Mouse (Mus musculus) hindbrain, embryonic 15.5 days (tissue): ENCODE data around the gene Trpt1. TPM values are rescaled to one million over a fixed set of nuclear protein-coding genes. Genes with fewer than 3 reads are reported as not detected.

Experiments
- ATAC-seq: fragments of 200-750 bp; cut with Nextera tagmentation; 2 replicates; pipeline ENCODE4 v1.8.0; 2017; ENCODE audit warnings: low read depth, moderate number of reproducible peaks, moderate TSS enrichment; ENCODE audit not compliant: low FRiP score
- H3K27ac ChIP-seq: fragments of 300-500 bp; sonication (generic); replicated peaks from 2 replicates; pipeline ENCODE4 v1.5.1; 2015; ENCODE audit warnings: mild to moderate bottlenecking, inconsistent platforms
- H3K27me3 ChIP-seq: fragments of 300-500 bp; sonication (generic); 2 replicates; pipeline ENCODE4 v1.6.1; 2015; ENCODE audit warnings: control low read depth, inconsistent platforms
- H3K36me3 ChIP-seq: fragments of 300-500 bp; sonication (generic); 2 replicates; pipeline ENCODE4 v1.6.1; 2015; ENCODE audit warnings: control low read depth, inconsistent platforms
- H3K4me1 ChIP-seq: fragments of 300-500 bp; sonication (generic); replicated peaks from 2 replicates; pipeline ENCODE4 v1.6.1; 2015; ENCODE audit warnings: control low read depth, inconsistent platforms
- H3K4me2 ChIP-seq: fragments of 300-500 bp; sonication (generic); 2 replicates; pipeline ENCODE4 v1.6.1; 2015; ENCODE audit warnings: moderate library complexity, mild to moderate bottlenecking, inconsistent platforms
- H3K4me3 ChIP-seq: fragments of 300-500 bp; sonication (generic); 2 replicates; pipeline ENCODE4 v1.5.1; 2015; ENCODE audit warnings: mild to moderate bottlenecking, inconsistent platforms
- H3K9ac ChIP-seq: fragments of 300-500 bp; sonication (generic); 2 replicates; pipeline ENCODE4 v1.6.1; 2015; ENCODE audit warnings: inconsistent platforms
- H3K9me3 ChIP-seq: fragments of 300-500 bp; sonication (generic); 2 replicates; pipeline ENCODE4 v1.6.1; 2016; ENCODE audit warnings: control low read depth, inconsistent platforms
- WGBS: fragments of 180-500 bp; shearing (Covaris S2); methylation state at CpG from one replicate; pipeline ENCODE4 v1.1.7; 2015; 5-methylcytosine and 5-hydroxymethylcytosine counted together
- polyA plus RNA-seq: library from polyadenylated mRNA; unstranded; fragments of >200 nt; fragmentation: Nextera tagmentation; extraction: Ambion mirVana; gene quantifications from 2 replicates; pipeline ENCODE4 v1.2.1, GENCODE M21; 2015

Trpt1 gene
- polyA plus RNA-seq, result 21.5 and 21.8 TPM in 2 replicates

DNA sequence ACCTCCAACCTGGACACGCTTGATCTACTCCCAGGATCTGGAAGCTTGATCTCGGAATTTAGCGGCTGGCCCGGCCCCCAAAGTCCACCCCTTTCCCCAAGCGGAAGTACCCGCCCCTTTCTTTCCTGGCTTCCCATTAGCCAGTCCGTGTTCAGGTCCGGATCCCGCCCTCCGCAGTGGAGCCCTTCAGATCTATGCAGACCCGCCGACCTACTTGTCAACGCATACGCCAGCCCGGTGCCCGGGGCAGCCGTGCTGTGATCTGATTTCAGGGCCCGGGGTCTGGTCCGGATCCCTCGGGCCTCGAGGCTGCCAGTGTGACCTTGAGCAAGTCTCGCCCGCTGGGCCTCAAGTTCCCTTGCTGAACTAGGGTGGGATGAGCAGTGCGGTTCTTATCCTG lies at the start of gene Trpt1, which contains the start of gene Nudt22:
Gene Trpt1, plus strand, starts transcription at position 126 of the 400 bp plus-strand sequence.
Gene Nudt22, minus strand, starts transcription at position 112 of the 400 bp plus-strand sequence.
- no peaks in the 10 kb centered on the region for H3K9me3 ChIP-seq
- under 1% methylated on average over 24 of the region's 24 CpGs for WGBS
- peak within 1 kb of the TSS; percentile 86 for H3K4me2 ChIP-seq
- H3K4me1 ChIP-seq, result peaks cover 54% of the 10 kb centered on the region
- H3K36me3 ChIP-seq, result peaks cover 18% of the 10 kb centered on the region
- peak within 1 kb of the TSS; percentile 68 for H3K9ac ChIP-seq
- no peaks in the 10 kb centered on the region for H3K27me3 ChIP-seq
- H3K4me3 ChIP-seq, result peak within 1 kb of the TSS; percentile 61
- peak; percentile 79 for ATAC-seq
- peak within 1 kb of the TSS; percentile 78 for H3K27ac ChIP-seq

DNA sequence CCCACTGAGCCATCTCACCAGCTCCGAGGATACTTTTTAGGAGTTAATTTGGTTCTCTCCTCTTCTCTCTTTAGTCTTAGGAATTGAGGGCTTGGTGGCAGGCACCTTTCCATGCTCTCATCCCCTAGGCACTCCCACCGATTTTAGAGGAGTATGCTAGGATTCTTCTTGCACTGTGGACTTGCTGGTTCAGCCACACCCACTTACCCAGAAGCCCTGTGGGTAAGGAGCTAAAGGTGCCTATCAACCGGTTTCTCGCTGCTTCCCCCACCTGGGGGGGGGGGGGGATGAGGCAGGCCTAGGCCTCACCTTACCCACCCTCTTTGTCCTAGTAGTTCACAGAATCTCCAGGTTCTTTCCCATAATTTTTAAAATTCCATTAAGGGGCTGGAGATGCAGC lies 48.2 kb upstream of the Trpt1 start:
- 59% methylated on average over 4 of the region's 4 CpGs for WGBS
- Histone ChIP-seq H3K36me3 (no peaks in the 10 kb centered on the region), H3K4me1 (peaks cover 31% of the 10 kb centered on the region), H3K27me3 (no peaks in the 10 kb centered on the region), H3K4me2 (no peak overlapping the region), H3K27ac (no peak overlapping the region), H3K4me3 (no peak overlapping the region), H3K9me3 (no peaks in the 10 kb centered on the region), H3K9ac (no peak overlapping the region)
- no peak for ATAC-seq

DNA sequence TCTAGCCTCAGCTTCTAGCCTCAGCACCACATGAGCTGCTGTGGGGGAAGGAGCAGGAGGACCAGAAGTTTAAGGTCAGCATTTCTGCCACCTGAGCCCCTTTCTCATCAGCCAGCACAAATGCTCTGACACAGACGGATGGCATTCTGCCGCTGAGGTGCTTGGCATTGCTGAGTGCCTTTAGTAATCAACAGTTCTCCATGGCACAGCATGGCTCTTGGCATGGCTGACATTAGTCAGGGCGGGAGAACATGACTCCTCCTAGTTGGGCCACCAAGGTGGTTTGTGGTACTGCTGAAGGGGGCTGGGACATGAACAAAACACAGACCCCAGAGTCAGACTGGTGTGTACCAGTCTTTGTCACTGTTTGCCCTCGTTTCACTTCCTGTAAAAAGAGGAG lies 47.7 kb upstream of the Trpt1 start:
- Histone ChIP-seq H3K4me2 (no peak overlapping the region), H3K4me3 (no peak overlapping the region), H3K27ac (no peak overlapping the region), H3K36me3 (no peaks in the 10 kb centered on the region), H3K9ac (no peak overlapping the region), H3K9me3 (no peaks in the 10 kb centered on the region), H3K27me3 (no peaks in the 10 kb centered on the region), H3K4me1 (peaks cover 31% of the 10 kb centered on the region)
- 71% methylated on average over 4 of the region's 4 CpGs for WGBS
- no peak for ATAC-seq

DNA sequence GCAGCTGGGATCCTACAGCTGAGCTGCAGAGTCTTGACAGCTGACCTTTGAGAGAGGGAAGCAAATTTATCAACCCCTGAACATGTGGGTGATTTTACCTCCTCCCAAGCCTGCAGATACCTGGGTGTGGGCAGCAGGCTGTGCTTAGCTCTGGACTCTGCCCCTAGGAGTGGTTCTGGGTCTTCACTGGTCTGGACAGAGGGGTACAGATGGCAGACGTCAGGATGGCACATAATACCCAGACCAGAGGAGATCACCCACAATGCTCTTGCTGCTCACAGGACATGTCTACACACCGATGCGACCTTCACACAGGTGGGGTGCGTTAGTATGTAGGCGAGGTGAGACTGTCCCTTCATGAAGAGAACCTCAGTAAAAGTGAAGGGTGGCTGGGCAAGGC lies 46.4 kb upstream of the Trpt1 start:
- Histone ChIP-seq H3K9me3 (no peaks in the 10 kb centered on the region), H3K36me3 (no peaks in the 10 kb centered on the region), H3K27me3 (no peaks in the 10 kb centered on the region), H3K4me2 (no peak overlapping the region), H3K4me3 (no peak overlapping the region), H3K4me1 (peaks cover 27% of the 10 kb centered on the region), H3K27ac (no peak overlapping the region), H3K9ac (no peak overlapping the region)
- no peak for ATAC-seq
- WGBS, result 88% methylated on average over 5 of the region's 5 CpGs

DNA sequence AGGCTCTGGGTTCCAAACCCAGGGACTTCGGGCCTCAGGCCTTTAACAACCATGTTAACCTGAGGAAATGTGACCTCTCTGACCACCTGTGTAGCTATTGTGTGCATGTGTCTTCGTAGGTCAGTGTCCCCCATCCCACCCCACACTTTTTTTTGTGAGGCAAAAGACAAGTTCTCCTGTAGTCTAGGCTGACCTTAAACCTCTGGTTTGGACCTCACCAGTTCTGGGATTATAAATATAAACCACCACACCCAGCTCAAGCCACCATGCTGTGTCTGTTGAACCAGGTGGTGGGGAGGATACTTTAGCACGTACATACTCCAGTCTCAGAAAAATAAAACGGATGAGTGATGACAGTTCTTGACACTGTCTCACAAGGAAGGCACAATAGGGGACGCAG lies 46.0 kb upstream of the Trpt1 start:
- peak overlapping the region; percentile 79 for H3K4me2 ChIP-seq
- no peaks in the 10 kb centered on the region for H3K36me3 ChIP-seq
- peak overlapping the region; percentile 95 for H3K27ac ChIP-seq
- H3K4me1 ChIP-seq, result peaks cover 27% of the 10 kb centered on the region
- no peaks in the 10 kb centered on the region for H3K27me3 ChIP-seq
- no peaks in the 10 kb centered on the region for H3K9me3 ChIP-seq
- peak overlapping the region; percentile 48 for H3K9ac ChIP-seq
- H3K4me3 ChIP-seq, result peak overlapping the region; percentile 61
- no peak for ATAC-seq
- 43% methylated on average over 5 of the region's 5 CpGs for WGBS

DNA sequence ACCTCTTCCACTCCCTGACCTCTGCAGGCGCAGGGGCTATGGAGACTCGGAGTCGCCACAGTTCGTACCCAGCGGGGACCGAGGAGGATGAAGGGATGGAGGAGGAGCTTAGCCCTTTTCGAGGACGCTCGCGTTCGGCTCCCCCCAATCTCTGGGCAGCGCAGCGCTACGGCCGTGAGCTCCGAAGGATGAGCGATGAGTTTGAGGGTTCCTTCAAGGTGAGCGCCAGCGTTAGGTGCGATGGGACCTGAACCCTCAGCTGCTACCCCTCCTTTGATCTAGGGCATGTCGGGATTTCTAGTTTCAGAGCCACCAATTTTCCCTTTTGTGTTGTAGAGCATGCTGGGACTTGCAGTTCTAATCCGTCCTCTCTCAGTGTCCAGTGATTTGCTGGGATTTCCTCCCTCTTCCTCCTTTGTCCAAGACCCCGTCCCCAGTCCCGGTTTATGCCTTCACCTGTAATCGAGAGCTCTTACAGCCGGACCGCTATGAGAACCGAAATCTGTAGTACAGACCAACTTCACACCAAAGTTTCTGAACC lies 45.2 kb upstream of the Trpt1 start:
- under 1% methylated on average over 28 of the region's 28 CpGs for WGBS

DNA sequence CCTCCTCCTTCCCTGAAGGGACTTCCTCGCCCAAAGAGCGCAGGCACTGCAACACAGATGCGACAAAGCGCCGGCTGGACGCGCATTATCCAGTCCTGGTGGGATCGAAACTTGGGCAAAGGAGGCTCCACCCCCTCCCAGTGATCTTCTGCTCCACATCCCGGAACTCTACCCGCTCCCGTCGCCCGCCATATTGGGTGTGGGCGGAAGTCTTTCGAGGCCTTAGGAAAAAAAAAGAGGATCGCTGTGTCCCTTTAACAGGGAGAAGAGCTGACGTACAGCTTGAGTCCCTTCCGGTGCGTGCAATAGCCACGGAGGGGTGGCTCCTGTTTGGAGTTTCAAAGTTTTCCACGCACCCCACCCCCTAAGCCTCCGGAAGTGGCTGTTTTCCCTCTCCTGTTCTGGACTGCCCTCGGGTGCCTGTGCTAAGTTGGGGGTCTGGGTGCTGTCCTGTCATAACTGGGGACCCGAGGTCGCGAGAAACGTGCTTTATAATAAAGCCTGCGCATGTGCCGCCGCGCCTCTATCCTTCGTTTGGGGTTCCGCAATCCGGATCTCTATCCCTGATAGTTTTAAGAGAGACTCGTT lies 44.5 kb upstream of the Trpt1 start:
- Histone ChIP-seq H3K9ac (peak overlapping the region; percentile 48), H3K9me3 (no peaks in the 10 kb centered on the region), H3K4me2 (peak overlapping the region; percentile 79), H3K4me3 (peak overlapping the region; percentile 61), H3K27me3 (no peaks in the 10 kb centered on the region), H3K4me1 (peaks cover 27% of the 10 kb centered on the region), H3K36me3 (no peaks in the 10 kb centered on the region), H3K27ac (peak overlapping the region; percentile 95)
- peak; percentile 85 for ATAC-seq
- WGBS, result under 1% methylated on average over 35 of the region's 35 CpGs

More for the DNA sequence above, 45.2 kb upstream of the Trpt1 start:
- H3K4me1 ChIP-seq, result peaks cover 27% of the 10 kb centered on the region
- H3K9ac ChIP-seq, result peak overlapping the region; percentile 48
- H3K4me2 ChIP-seq, result peak overlapping the region; percentile 79
- peak overlapping the region; percentile 61 for H3K4me3 ChIP-seq
- H3K9me3 ChIP-seq, result no peaks in the 10 kb centered on the region
- no peaks in the 10 kb centered on the region for H3K27me3 ChIP-seq
- ATAC-seq, result peak; percentile 27
- no peaks in the 10 kb centered on the region for H3K36me3 ChIP-seq
- H3K27ac ChIP-seq, result peak overlapping the region; percentile 95

DNA sequence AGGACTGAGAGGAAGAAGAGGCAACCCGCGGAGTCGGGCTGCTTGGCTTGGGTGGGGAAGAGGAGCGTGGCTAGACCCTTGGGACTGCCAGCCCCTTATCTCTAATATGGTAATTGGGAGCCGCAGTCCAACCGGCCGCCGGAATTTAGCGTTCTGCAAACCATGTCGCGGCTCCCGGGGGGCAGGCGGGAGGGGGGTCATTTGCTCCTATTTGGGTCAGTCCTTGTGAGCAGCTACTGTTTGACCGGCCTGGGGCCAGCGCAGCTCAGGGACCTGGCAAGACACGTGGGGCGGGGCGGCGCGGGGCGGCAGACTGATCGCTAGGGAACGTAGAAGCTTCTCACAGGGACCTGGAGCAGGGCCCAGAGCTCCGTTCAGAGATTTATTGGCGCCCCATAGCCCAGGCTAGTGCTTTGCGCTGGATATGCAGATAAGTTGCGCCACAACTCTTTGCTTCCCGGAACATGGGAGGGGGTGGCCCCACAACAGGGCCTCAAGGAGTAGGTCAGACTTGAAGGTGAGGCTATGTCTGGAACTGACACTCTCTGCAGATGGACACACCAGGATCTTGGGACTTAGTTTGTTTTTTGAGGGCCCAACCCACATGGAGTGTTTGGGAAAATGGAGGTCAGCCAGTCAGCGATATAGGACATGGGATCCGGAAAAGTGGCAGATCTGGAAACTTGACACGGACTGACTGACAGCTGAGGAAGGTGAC lies 43.8 kb upstream of the Trpt1 start:
- ATAC-seq, result peak; percentile 36
- H3K9me3 ChIP-seq, result no peaks in the 10 kb centered on the region
- H3K36me3 ChIP-seq, result no peaks in the 10 kb centered on the region
- WGBS, result 5% methylated on average over 31 of the region's 31 CpGs
- peak overlapping the region; percentile 95 for H3K27ac ChIP-seq
- peak overlapping the region; percentile 48 for H3K9ac ChIP-seq
- H3K4me2 ChIP-seq, result peak overlapping the region; percentile 79
- peaks cover 27% of the 10 kb centered on the region for H3K4me1 ChIP-seq
- peak overlapping the region; percentile 61 for H3K4me3 ChIP-seq
- H3K27me3 ChIP-seq, result no peaks in the 10 kb centered on the region

DNA sequence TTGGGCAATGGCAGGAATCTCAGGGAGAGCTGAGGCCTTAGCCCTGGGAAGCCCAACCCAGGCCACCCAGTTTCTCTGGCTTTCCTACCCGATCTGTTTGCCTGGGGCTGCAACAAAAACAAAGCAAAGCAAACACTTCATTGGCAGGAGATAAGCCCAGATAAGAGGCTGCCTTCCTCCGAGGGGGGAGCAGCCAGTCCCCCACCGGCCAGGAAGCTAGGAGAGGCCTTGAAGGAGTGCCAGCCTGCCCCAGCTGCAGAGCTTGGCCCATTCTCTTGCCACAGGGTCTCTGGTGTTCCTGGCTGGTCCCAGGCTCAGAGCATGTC lies 43.3 kb upstream of the Trpt1 start:
- H3K27me3 ChIP-seq, result no peaks in the 10 kb centered on the region
- H3K4me2 ChIP-seq, result peak overlapping the region; percentile 79
- no peaks in the 10 kb centered on the region for H3K36me3 ChIP-seq
- ATAC-seq, result no peak
- H3K27ac ChIP-seq, result peak overlapping the region; percentile 95
- peak overlapping the region; percentile 61 for H3K4me3 ChIP-seq
- H3K4me1 ChIP-seq, result peaks cover 27% of the 10 kb centered on the region
- no peaks in the 10 kb centered on the region for H3K9me3 ChIP-seq
- WGBS, result 31% methylated on average over 3 of the region's 3 CpGs
- H3K9ac ChIP-seq, result 0 out of 2 replicates have a peak overlapping the region, but pooled peaks have one; percentile 48

DNA sequence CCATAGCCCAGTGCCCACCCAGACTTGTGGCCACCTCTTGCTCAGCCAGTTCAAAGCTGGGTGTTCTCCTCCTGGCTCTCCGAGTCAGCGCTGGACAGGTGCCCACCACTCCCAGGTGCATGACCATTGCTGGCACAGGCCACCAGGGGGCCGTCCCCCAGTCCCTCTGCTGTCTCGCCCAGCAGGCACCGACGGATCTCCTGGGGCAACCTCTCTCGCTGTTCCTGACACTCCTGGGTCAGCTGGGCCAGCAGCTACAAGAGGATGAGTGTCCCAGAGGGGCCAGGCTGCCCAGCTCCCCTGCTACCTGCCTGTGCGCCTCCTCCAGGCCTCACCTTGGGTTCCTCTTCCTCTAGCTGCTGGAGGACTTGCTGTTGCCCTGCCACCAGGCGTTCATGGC lies 41.9 kb upstream of the Trpt1 start:
- Histone ChIP-seq H3K4me2 (no peak overlapping the region), H3K9ac (no peak overlapping the region), H3K9me3 (no peaks in the 10 kb centered on the region), H3K4me1 (peaks cover 27% of the 10 kb centered on the region), H3K4me3 (no peak overlapping the region), H3K27me3 (no peaks in the 10 kb centered on the region), H3K27ac (no peak overlapping the region), H3K36me3 (no peaks in the 10 kb centered on the region)
- WGBS, result 45% methylated on average over 9 of the region's 9 CpGs
- no peak for ATAC-seq

DNA sequence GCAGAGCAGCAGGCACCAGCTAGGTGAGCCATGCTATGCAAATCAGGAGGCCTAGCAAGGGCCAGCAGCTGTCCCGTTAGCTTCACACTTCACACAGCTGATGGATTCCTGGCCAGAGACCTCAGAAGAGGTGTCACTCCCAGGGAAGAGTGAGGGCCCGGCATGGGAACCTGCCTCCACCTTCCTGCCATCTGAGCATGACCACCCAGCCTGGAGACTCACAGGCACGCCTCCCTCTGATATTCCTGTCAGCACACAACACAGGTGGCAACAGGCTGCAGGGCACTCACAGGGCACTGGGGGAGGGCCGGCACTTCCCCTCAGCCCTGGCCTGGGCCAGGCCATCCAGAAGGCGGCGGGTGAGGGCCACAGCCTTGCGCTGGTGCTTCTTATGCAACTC lies 40.5 kb upstream of the Trpt1 start:
- 87% methylated on average over 7 of the region's 7 CpGs for WGBS
- H3K27me3 ChIP-seq, result no peaks in the 10 kb centered on the region

DNA sequence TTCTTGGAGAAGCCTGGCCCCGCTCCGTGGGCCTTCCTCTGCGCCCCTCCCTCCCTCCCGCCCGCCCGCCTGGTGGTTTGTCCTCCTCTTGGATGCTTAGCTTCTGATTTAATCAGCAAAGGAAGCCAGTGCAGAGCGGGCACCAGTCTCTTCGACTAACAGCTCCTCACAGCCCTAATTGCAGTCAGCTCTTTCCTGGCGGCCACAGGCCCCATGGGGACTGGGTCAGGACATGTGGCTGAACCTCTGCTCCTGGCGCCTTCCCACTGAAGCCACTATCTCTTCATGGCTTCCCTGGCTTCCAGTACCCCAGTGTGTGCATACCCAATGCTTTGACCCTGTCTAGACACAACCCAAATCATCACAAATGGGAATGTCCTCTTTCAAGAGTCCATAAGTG lies 39.5 kb upstream of the Trpt1 start:
- WGBS, result 73% methylated on average over 10 of the region's 10 CpGs

More for the DNA sequence above, 40.5 kb upstream of the Trpt1 start:
- no peaks in the 10 kb centered on the region for H3K36me3 ChIP-seq
- H3K27ac ChIP-seq, result no peak overlapping the region
- no peaks in the 10 kb centered on the region for H3K9me3 ChIP-seq
- ATAC-seq, result no peak
- no peak overlapping the region for H3K9ac ChIP-seq
- no peak overlapping the region for H3K4me2 ChIP-seq
- H3K4me1 ChIP-seq, result peaks cover 15% of the 10 kb centered on the region
- H3K4me3 ChIP-seq, result no peak overlapping the region

More for the DNA sequence above, 39.5 kb upstream of the Trpt1 start:
- Histone ChIP-seq H3K9me3 (no peaks in the 10 kb centered on the region), H3K36me3 (no peaks in the 10 kb centered on the region), H3K4me2 (no peak overlapping the region), H3K27ac (no peak overlapping the region), H3K4me3 (no peak overlapping the region), H3K9ac (no peak overlapping the region), H3K4me1 (peaks cover 14% of the 10 kb centered on the region), H3K27me3 (no peaks in the 10 kb centered on the region)
- ATAC-seq, result no peak
